Mouse (Mus musculus): ENCODE measurements around the gene Eif2b2.

Gene Eif2b2

DNA sequence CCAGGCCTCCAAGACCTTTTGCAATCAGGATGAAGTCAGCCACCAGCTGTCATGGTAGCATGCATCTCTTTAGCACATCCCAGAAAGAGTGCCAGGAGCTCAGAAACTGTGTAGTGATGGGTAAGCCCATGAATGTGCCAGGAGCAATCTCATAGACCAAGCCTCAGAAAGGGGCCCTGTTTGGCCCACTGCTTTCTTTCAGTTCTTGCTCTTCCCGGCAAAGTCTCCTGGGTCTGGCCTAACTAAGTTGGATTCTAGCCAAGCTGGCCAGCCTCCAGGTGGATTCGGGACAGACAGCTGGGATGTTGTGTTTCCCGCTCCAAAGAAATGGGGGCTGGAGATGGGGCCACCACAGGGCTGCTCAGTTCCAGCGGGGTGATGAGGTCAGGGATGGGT lies 24.7 kb upstream of the Eif2b2 start:
- DNase-seq (ENCODE audit: low spot score) = peak; percentile 59

DNA sequence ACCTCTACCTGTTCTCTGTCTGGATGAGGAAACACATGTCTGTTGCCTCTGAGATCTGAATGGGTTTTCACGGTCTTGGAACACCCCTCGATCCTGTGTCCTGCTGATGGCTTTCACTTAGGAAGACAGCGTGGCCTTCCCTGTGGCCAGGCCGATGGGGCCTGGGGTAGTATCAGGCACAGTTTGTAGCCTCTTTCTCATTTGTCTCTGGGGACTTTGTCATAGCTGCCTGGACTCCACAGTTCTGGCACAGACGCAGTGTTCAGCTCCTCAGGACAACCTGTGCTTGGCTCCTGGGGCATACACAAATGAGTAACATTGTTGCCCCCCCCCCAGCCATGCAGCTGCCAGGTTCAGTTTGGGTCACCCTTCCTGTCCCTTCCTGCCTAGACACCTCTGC lies 24.2 kb upstream of the Eif2b2 start:
- no peak for DNase-seq (ENCODE audit: low spot score)

DNA sequence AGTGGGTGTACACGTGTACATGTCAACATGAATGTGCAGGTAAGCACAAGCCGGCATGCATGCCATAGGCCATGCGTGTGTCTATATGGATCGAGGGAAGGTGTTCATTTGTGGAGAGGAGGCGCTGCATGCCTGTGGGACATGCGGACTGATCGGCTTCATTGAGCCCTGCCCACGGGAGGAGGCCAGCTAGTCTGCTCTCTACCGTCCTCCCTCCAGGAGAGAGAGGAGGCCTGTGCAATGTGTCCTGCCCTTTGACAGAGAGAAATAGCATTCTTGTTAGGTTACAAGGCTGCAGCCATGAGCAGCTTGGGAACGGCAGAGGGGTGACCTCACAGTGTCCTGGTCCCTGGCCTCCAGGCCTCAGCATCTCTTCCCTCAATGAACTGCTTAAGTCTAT lies 23.1 kb upstream of the Eif2b2 start:
- DNase-seq (ENCODE audit: low spot score) = no peak

DNA sequence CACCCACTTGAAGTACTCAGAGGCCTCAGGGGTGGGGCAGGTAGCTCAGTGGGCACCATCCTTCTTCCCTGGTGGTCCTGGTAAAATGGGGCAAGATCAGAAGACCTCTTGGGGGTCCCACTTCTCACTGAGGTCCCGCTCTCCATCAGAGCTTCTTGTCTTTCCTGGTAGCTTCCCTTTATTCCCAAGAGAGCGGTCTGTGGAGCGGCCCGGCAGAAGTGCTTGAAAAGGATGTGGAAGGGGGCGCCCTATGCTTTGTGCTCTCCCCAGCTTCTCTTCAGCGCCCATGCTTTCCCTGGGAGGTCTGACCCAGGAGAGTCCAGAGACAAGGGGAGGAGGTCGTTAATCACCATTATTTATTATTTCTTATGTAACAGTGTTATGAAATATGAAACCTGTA lies 21.9 kb upstream of the Eif2b2 start:
- DNase-seq (ENCODE audit: low spot score) = no peak

DNA sequence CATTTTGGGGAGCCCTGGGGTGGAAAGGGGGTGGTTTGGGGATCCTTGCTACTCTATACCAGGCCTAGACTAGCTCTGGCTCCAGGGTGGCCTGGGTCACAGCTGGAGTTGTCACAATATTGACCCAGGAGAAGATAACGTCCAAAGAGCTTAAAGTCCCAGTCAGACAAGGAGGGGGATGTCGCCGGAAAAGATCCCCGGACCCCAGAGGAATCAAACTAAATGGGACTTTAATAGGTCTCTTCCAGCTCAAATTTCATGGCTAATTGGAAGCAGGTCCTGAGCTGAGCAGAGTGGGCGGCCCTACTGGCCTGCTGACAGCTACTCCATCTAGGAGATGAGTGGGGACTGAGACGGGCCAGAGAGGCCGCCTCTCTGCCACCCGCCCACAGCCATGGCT lies 21.3 kb upstream of the Eif2b2 start:
- no peak for DNase-seq (ENCODE audit: low spot score)

DNA sequence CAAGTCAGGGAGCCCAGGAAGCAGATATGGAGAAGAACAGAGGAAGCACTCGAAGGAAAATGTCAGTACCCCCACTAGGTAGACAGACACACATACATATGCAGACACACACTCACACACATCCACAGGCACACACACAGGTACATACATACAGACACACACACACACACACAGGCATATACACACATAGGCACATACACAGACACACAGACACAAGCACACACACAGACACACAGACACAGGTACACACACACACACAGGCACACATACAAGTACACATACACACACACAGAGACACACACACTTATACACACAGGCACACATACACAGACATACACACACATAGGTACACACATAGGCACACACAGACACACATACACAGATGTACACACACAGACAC lies 19.3 kb upstream of the Eif2b2 start:
- no peak for DNase-seq (ENCODE audit: low spot score)

DNA sequence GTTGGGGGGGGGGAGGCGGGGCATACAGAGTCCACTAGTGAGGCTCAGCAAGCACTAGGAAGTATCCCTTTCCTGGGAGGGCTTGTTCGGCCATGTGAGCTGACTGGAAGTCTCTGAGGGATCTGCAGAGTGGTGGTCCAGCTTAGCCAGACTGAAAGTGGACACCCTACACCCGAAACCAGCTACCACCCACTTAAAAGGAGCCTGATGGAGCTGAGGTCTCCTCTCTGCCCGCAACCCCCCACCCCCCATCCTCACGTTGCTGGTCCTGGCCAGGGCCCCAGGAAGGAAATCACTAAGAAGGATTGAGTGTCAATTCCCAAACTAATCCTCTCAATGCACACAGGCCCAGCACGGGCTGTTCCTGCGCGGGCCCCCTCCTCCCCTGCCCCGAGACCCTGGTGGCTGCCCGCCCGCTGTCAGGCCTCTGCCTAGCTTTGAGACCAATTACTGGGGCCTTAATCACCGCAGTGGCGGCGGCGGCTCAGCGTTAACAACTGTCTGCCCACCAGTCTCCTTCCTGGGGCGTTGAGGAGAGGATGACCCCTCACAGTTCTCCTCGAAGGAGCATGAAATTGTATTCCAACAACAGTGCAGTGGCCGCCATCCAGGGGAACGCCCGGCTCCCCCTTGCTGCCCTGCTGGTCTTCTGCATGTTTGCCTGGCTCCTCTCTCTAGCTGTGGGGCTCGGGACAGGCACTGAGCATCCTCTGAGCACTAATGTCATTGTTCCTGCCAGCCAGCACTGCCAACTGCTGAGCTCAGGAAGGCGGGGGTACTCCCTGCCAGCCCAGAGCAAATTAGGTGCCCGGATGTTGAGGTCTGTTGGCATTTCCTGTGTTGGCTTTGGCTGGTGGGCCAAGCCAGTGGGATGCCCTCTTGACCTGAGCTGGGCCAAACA lies 18.1 kb upstream of the Eif2b2 start:
- peak; percentile 64 for DNase-seq (ENCODE audit: low spot score)

DNA sequence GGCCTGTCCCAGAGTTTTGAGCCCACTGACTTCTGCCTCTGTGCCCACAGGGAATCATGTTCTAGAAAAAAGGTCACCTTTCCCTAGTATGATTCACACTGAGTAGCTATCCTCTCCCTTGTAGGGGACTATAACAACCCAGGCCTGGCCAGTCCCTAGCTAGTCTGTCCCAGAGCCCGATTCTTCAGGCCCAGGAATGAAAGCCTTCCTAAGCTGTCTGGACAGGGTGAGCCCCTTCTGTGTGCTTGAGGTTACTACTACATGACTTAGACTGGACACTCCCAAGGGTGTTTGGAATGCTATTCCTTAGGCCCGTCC lies 17.5 kb upstream of the Eif2b2 start:
- DNase-seq (ENCODE audit: low spot score) = no peak

DNA sequence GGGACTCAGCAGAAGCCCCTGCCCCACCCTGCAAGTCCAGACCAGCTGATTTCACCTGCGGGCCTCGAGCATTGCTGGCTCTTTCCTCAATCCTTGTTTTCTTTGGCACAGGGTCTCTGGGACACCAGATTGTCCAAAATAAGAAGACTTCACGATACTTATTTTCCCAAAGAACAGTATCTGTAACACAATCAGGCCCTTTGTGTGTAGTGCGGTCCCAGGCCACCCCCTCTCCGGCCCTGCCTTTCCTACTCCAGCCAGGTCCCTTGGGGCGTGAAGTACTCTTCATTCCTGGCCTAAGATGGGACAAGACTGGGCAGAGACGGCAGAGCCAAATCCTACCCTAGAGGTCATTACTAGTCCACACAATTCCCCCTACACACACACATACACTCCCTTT lies 17.1 kb upstream of the Eif2b2 start:
- DNase-seq (ENCODE audit: low spot score) = no peak

DNA sequence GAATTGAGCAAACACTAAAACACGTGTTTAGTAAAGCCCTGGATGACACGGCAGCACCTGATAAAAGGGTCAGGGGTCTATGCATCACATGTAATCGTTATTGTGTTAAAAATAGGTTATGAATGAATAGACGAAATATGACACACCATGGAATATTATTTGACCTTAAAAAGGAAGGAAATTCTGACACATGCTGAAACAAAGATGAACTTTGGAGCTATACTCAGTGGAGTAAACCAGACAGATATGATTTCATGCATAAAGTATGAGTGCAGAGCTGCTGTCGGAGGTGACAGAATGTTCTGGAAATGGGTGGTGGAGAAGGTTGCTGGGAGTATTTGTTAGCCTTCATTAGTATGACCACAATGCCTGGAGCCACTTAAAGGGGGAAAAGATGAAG lies 15.6 kb upstream of the Eif2b2 start:
- DNase-seq (ENCODE audit: low spot score) = no peak

DNA sequence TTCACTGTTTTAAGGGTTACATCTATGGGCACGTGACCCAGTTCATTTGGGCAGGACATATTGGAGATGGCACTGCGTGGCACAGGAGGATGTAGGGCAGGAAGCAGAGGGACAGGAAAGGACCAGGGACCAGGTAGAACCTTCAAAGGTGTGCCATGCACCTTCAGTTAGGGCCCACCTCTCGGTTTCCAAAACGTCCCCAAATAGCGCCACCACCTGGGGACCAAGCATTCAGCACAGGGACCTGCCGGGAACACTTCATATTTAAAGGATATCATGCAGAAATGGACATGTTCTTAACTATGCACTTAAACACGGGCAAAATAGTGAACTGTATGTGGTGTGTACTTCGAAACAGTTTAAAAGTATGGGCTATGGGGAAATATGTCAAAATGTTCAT lies 15.2 kb upstream of the Eif2b2 start:
- DNase-seq (ENCODE audit: low spot score) = no peak

DNA sequence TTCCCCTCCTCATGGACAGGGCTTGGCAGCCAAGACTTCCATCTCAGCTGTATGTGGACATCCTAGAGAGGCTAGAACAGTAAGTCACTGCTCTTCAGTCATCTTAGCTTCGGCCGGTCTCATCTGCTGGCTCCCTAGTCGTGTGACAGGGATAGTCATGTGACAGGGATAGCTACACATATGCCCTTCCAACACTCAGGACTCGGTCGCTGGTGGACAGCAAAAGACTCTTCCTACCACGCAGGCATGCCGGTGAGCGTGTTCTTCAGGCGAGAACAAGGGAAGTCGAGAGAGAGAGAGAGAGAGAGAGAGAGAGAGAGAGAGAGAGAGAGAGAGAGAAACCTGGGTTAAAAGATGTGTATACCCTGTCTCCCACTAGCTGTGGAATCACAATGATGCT lies 13.9 kb upstream of the Eif2b2 start:
- no peak for DNase-seq (ENCODE audit: low spot score)

DNA sequence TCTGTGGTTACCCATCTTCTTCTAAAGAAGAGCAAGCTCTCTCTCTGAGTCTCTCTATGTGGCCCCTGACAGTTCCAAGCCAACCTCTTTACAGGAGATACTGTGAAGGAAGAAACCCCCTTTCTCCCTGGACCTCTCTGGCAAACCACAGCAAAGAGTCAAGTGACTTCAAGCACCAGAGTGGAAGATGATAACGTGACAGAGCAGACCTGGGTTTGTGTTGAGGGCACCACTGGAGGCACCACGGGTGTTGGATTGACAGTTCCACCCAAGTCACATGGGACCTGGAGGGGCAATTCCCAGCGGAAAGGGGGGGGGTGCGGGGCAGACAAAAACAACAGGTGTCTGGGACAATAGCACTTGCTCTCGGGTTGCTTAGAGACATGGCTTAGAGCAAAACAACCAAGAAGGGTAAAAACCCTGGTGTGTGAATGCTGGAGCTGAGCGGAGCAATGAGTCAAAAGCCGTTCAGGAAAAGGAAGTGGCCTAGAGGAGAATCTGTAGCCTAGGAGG lies 10.5 kb upstream of the Eif2b2 start:
- DNase-seq (ENCODE audit: low spot score) = no peak

DNA sequence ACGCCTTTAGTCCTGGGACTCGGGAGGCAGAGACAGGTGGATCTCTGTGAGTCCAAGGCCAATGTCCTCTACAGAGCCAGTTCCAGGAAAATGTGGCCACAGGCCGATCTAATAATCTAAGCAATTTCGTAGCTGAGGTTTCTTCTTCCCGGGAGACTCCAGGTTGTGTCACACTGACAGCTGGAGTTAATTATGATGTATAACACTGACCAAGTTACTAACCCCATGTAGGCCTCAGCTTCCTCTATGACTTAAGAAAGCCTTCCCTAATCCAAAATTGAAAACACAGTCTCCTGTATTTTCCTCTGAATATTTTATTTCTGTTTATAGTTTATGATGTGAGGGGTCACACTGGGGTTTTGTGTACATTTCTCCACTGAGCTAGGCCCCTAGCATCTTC lies 4.2 kb upstream of the Eif2b2 start:
- DNase-seq (ENCODE audit: low spot score) = no peak

DNA sequence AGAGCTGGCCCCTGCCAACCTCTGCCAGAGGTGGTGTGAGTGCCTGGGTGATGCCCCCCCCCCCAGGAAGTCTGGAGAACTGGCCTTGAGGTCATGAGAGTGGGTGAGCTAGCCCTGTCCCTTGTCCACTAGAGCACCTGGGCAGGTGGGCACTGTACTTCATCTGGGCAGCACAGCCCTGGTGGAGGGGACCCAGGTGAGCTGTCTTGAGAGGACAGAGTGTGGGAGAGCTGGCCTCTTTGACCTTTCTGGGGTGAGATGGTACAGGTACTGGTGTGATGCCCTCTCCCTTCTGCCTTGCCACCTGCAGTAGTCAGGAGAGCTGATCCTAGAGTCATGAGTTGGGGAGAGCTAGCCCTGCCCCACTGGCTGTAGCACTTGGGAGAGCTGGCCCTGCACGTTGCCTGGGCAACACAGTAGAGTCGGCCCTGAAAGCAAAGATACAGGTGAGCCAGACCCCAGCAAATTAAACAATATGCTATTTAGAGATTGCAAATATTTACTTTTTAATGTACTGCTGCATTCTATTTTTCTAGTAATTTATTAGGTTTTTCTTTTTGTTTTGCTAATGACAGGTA lies 1.5 kb upstream of the Eif2b2 start:
- DNase-seq (ENCODE audit: low spot score) = no peak

DNA sequence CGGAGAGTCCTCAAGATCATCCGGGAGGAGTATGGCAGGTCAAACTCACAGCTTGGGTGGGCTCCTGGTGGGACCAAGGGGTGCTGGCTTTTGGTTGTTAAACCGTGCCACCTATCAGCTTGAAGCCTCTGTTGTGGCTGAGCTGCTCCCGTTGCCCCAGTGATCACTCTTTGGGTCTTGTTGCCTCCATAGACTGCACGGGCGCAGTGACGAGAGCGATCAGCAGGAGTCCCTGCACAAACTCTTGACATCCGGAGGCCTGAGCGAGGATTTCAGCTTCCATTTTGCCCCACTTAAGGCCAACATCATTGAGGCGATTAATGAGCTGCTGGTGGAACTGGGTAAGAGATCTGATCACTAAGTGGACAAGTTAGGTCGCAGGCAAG lies 617 bp downstream of the Eif2b2 start:
- DNase-seq (ENCODE audit: low spot score) = no peak

DNA sequence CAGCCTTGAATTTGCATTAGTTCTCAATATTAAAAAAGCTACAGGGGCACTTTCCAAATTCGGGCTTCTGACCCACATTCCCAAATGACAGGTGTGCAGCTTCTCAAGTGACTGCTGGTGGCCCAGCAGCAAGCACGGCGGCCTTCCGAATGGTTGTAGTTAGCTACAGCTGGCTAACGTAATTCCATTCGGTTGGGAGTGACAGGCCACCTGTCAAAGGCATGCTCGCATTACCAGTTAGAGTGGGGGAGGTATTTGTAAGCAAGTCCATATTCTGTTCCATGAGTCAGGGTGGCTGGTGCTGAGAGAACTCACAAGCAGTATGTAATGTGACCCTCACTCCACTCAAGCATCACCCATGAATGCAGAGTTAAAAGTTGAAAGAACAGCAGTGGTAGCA lies 7.9 kb downstream of the Eif2b2 start:
- DNase-seq (ENCODE audit: low spot score) = no peak

DNA sequence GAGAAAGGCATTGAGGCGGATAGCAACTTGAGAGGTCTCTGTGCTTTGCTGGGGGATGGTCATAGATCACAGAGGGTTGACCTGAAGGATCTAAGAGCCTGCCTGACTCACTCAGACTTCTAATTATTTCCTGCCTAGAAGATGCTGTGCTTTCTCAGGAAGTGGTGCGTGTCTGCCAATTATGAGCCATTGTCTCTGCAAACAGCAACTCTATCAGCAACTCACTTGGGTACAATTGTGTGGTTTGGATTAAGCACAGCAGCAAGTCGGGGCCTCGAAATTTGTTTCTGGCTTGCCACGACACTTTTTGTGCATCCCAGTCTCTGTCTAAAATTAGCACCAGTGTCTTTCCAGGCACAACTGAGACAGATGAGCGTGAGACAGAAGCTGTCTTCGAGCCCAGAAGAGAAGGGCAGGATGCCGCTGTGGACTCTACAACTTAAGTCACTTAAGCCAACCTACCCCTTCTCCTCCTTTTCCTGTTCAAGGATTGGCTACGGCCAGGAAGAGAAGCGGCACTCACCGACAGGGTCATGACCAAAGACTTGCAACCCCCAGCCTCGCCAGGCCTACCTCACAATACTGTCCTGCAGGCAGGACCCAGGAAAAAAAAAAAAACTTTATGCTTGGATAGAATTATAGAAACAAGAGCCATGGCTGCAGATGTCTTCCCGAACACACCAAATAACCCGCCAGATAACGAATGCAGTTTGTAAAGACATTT lies 8.8 kb downstream of the Eif2b2 start:
- no peak for DNase-seq (ENCODE audit: low spot score)

DNA sequence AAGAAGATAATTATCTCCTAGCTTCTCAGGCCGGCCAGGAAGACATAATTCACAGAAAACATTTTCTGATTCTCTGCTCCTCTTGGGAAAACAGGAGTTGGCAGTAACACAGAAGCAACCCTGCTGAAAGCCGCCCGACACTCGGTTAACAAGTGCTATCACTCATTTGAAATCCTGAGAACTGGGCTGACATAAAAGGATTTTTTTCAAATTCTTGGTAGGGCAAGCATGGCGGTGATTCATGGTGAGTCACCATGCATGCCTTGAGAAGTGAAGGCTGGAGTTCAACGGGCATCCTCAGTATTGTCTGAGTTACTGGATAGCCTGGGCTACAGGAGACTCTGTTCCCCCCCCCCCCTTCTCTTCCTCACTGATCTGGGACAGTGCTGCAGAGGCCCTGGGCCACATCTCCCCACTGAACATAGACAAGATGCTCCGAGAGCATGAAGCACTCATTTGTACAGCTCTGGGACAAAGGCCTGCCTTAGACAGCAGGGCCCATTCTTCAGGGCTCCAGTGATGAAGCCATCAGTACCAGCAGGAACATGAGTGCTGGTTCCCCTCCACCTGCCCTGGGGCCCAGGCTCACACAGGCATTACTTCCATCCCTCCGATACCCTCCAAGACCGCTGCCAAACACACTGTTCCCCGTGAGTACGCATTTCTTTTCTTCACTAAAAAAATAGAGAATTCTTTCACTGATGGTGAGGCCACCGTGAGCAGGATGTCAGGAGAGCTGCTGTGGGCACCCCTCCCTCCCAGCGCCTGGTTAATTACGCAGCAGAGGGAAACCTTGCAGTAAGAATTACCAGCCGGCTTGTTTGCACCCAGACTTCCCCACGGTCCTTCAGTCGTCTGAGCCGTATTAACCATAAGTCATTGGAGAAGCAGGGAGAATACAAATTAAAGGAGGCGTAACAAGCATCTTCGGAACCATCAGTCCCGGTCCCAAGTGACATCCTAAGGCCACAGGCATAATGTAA lies 14.4 kb downstream of the Eif2b2 start:
- DNase-seq (ENCODE audit: low spot score) = no peak

DNA sequence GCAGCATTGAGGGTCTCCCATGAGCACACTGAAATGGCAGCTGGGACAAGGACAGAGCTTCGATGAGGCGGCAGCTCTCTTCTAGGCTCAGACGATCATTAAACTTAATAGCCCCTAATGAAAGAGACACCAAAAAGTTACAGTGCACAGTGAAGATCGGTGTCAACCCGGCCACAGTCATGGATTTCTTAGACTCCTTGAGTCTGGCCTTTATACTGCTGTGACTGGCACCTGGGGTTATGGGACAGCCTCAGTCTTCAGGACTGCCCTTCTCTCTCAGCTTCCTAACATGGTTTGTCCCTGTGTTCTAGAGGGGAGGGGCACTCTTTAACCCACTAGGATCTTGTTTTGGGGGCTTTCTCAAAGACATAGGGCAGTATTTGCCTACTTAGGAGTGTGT lies 18.3 kb downstream of the Eif2b2 start:
- no peak for DNase-seq (ENCODE audit: low spot score)

DNA sequence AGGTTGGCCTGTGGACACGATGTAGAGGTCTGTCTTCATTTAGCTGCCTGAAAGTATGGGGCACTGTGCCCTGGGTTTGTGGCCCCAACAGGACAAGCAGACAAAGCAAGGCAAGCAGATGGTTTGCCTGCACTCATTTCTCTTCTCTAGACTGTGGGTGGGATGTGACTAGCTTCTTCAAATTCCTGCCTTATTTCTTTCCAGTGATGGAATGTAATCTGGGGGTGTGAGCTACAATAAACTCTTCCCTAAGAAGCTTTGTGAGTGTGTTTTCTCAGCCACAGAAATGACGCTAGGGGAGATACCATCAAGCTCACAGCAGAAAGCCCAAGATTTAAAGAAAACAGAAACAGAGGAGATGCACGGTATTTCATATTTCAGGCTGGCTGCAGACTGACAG lies 32.8 kb downstream of the Eif2b2 start:
- no peak for DNase-seq (ENCODE audit: low spot score)
